Mouse (Mus musculus) effector memory CD4-positive, alpha-beta T cell, adult 7 months (primary cell): Measurements from ENCODE around the gene Olfr764-ps1. TPM values are rescaled to one million over a fixed set of nuclear protein-coding genes. Genes with fewer than 3 reads are reported as not detected.

Experiments used
- polyA plus RNA-seq: library from polyadenylated mRNA; unstranded; fragments of 100-300 nt; shearing (Covaris generic); gene quantifications from one replicate; pipeline ENCODE4 v1.2.1, GENCODE M21; 2017

Gene Olfr764-ps1
- polyA plus RNA-seq = not detected

GRCm38 (mm10) chr10:129039796-129040195, at the start of gene Olfr764-ps1:
TSS of gene Olfr764-ps1 (minus strand) at chr10:129039896.

GRCm38 (mm10) chr10:129082810-129083209, 43.1 kb upstream of the Olfr764-ps1 start, which contains the start of gene Olfr767:
TSS of gene Olfr767 (minus strand) at chr10:129082910.

GRCm38 (mm10) chr10:129068877-129069276, 29.2 kb upstream of the Olfr764-ps1 start, which contains the start of gene Olfr766-ps1:
TSS of gene Olfr766-ps1 (minus strand) at chr10:129068977.

GRCm38 (mm10) chr10:129049898-129050297, 10.2 kb upstream of the Olfr764-ps1 start, which contains the start of gene Olfr765:
TSS of gene Olfr765 (minus strand) at chr10:129049998.

GRCm38 (mm10) chr10:129010288-129010841, 29.3 kb downstream of the Olfr764-ps1 start, which contains the start of gene Olfr763:
TSS of gene Olfr763 (plus strand) at chr10:129010791.

GRCm38 (mm10) chr10:128989131-128989530, 50.6 kb downstream of the Olfr764-ps1 start, which contains the start of gene Olfr9:
TSS of gene Olfr9 (plus strand) at chr10:128989431.

Other genes with a start within 250 kb of the Olfr764-ps1 start
- gene Mmp19, start 249.0 kb downstream of the Olfr764-ps1 start, polyA plus RNA-seq = 0.15 TPM
- 65.8 TPM for gene Dnajc14, start 235.8 kb downstream of the Olfr764-ps1 start, polyA plus RNA-seq
- 3.0 TPM for gene Tmem198b, start 235.5 kb downstream of the Olfr764-ps1 start, polyA plus RNA-seq
- gene Sarnp, start 222.6 kb downstream of the Olfr764-ps1 start, polyA plus RNA-seq = 120 TPM
- gene Ormdl2, start 218.3 kb downstream of the Olfr764-ps1 start, polyA plus RNA-seq = 46.6 TPM
- gene Gdf11, start 148.2 kb downstream of the Olfr764-ps1 start, polyA plus RNA-seq = 1.8 TPM
- gene Cd63, start 138.9 kb downstream of the Olfr764-ps1 start, polyA plus RNA-seq = not detected
- 5.1 TPM for gene Rdh5, start 117.0 kb downstream of the Olfr764-ps1 start, polyA plus RNA-seq
- 119 TPM for gene Bloc1s1, start 115.9 kb downstream of the Olfr764-ps1 start, polyA plus RNA-seq
- gene Itga7, start 106.1 kb downstream of the Olfr764-ps1 start, polyA plus RNA-seq = 45.6 TPM
- gene Mettl7b, start 78.9 kb downstream of the Olfr764-ps1 start, polyA plus RNA-seq = not detected
- 0.17 TPM for gene Olfr9, start 50.5 kb downstream of the Olfr764-ps1 start, polyA plus RNA-seq
- gene Olfr763, start 29.1 kb downstream of the Olfr764-ps1 start, polyA plus RNA-seq = not detected
- gene Olfr765, start 10.1 kb upstream of the Olfr764-ps1 start, polyA plus RNA-seq = not detected
- not detected for gene Olfr766-ps1, start 29.1 kb upstream of the Olfr764-ps1 start, polyA plus RNA-seq
- not detected for gene Olfr767, start 43.0 kb upstream of the Olfr764-ps1 start, polyA plus RNA-seq
- not detected for gene Olfr768, start 59.5 kb upstream of the Olfr764-ps1 start, polyA plus RNA-seq
- not detected for gene Olfr769, start 78.0 kb upstream of the Olfr764-ps1 start, polyA plus RNA-seq
- 0.80 TPM for gene Olfr770, start 99.1 kb upstream of the Olfr764-ps1 start, polyA plus RNA-seq
- gene Olfr771, start 124.9 kb upstream of the Olfr764-ps1 start, polyA plus RNA-seq = not detected
- gene Olfr772, start 138.0 kb upstream of the Olfr764-ps1 start, polyA plus RNA-seq = not detected
- gene Olfr773, start 147.5 kb upstream of the Olfr764-ps1 start, polyA plus RNA-seq = not detected
- gene Olfr774, start 196.3 kb upstream of the Olfr764-ps1 start, polyA plus RNA-seq = not detected
- not detected for gene Olfr775, start 208.5 kb upstream of the Olfr764-ps1 start, polyA plus RNA-seq
- gene Olfr776, start 219.2 kb upstream of the Olfr764-ps1 start, polyA plus RNA-seq = not detected
- gene Olfr777, start 231.6 kb upstream of the Olfr764-ps1 start, polyA plus RNA-seq = not detected